Mouse (Mus musculus): ENCODE data around the gene Tubg1.
A peak's percentile ranks its signal among the peaks of the same experiment; 100 is the strongest.
"Not testable (repeated sequence)": the region's sequence is repeated elsewhere in the genome, so short reads cannot be mapped to it uniquely, and the experiment has no call there.

The Tubg1 gene

GRCm38 (mm10) chr11:101103011-101103410, 16.7 kb upstream of the Tubg1 start:
- no peak for DNase-seq

DNA sequence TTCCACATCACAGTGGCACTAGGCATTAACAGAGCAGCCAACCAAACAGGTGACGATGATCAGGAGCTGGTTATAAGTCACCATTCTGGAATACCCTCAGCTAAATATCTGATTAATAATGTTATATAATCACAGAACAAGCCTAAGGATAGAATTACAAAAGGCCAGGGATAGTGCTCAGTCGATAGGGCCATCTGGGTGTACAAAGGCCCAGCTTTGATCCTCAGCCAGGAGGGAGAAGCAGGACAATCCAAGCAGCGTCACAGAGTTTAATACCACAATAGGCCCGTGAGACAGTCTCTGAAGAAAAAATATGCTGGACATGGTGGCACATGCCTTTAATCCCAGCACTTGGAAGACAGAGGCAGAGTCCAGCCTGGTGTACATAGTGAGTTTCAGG, 10.4 kb upstream of the Tubg1 start:
- no peak for DNase-seq

DNA sequence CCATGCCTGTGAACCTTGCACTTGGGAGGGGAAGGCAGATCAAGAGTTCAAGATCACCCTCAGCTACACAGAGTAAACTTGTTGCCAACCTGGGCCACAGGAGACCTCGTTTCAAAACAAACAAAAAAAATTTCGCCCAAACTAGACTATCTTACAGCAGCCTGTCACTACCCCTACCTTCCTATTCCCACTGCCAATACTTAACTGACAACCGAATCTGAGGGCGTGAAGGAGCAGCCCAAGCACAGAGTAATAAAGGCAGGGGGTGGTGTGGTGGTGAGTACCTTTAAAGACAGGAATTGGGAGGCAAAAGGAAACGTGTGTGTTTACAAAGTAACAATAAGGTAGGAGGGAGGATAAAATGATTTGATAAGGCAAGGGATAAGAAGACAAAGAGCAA, 9.0 kb upstream of the Tubg1 start:
- no peak for DNase-seq

DNA sequence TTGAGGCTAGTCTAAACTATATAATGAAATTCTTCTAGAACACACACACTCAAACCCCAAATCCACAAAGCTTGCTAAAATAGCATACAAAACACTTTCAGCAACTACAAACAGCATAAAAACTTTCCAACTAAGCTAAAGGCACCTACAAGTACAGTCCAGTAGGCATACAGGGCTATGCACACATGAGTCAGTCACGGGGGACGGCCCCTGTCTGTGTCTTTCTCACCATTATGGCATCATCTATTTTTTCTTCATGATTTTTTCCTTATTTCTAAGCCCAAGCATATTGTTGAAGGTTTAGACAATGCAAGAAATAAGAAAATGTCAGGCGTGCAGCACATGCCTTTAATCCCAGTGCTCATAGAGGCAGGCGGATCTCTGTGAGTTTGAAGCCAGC, 8.6 kb upstream of the Tubg1 start:
- DNase-seq = no peak

GRCm38 (mm10) chr11:101112186-101112585, 7.6 kb upstream of the Tubg1 start:
- DNase-seq = no peak

DNA sequence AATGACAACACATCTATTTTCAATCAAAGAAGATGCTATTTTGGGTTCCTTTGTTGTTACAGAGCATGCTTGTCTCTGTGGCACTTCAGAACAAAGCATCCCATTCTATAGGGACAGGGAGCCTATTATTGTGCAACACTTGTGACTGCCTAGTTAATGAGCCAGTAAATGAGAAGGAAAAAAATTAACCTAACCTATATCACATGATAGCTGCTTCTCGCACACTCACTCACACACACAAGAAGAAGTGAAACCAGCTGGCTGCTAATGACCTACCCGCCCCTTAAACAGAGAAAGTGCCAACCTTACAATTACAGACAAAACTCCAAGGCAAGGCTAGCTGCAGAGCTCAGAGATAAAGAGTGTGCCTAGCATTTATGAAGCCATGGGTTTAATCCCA, 4.2 kb upstream of the Tubg1 start:
- no peak for DNase-seq

GRCm38 (mm10) chr11:101118105-101118504, 1.6 kb upstream of the Tubg1 start:
- no peak for DNase-seq

GRCm38 (mm10) chr11:101119131-101119760, 492 bp upstream of the Tubg1 start:
- peak; percentile 58 for DNase-seq

DNA sequence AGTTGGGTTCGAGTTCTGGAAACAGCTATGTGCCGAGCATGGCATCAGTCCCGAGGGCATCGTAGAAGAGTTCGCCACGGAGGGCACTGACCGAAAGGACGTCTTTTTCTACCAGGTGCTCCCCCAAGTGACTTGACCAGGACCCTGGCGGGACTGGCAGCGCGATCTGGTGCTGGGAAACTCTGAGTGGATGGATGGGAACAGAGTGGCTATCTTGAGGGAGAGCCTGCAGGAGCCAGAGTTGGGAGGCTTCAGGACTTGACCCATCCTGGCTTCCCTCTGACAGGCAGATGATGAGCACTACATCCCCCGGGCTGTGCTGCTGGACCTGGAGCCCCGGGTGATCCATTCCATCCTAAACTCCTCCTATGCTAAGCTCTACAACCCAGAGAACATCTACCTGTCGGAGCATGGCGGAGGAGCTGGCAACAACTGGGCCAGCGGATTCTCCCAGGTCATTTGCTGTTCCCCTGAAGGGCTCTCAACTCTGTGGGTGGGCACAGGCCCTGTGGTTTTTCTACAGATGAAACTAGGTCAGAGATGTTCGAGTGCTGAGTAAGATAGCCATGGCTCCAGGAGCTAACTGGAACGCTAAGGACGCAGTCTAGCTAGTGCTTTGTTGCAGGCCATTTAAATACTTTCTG, 929 bp downstream of the Tubg1 start:
- no peak for DNase-seq

DNA sequence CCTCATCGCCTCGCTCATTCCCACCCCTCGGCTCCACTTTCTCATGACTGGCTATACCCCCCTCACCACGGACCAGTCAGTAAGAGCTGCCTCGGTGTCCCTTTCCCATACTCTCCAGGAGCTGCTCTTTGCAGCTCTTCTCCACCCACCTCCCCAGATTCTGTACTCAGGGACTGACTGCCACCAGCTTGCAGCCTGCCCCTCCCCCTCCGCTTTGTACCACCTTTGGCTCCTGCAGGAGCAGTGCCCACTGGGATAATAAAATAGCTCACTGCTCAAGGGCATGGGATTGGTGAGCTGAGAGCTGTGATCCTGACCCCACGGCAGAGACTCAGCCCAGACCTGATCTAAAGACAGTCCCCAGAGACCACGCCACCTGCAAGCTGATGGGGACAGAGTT, 4.8 kb downstream of the Tubg1 start:
- DNase-seq = not testable (repeated sequence)

DNA sequence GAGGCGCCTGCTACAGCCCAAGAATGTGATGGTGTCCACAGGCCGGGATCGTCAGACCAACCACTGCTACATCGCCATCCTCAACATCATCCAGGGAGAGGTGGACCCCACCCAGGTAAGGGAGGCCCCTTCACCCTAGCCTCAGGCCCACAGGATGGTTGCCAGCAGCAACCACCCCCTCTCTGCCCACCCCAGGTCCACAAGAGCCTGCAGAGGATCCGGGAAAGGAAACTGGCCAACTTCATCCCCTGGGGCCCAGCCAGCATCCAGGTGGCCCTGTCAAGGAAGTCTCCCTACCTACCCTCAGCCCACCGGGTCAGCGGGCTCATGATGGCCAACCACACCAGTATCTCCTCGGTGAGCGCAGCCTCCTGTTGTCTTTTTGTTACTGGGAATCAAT, 5.3 kb downstream of the Tubg1 start:
- DNase-seq = not testable (repeated sequence)

GRCm38 (mm10) chr11:101127075-101127474, 7.3 kb downstream of the Tubg1 start:
- DNase-seq = no peak

- no peak for DNase-seq
These were observed 9.3 kb downstream of the Tubg1 start for GRCm38 (mm10) chr11:101128996-101129577.

DNA sequence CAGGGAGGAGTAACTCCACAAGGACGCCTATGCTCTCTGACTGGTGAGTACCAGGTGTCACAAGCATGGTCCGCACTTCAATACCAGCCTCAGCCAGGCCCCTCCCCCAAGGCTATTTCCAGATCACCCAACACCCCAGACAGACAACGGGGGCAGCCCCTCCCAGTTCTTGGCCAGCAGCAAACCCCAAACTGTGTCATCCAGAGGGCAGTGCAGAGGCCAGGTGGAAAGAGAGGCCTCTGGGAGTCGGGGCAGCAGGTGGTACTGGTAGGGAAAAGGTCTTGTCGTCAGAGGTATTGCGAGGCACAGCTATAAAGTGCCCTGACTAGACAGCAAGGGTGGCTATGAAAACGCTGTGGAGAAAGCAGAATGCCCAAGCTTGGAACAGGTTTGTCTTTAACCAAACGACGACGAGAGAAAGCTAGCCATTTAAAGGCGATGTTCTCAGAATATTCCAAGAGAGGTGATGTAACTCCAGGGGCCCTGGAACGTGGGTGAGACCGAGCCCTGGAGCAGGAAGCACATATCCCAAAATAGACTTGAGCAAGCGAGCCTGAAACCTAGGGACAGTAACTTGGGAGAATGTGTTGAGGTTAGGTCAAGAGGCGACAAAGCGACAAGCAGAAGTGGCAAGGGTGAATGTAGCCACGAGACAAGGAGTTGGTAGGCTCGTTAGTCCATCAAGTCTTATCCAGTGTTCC, 10.5 kb downstream of the Tubg1 start:
- DNase-seq = no peak

DNA sequence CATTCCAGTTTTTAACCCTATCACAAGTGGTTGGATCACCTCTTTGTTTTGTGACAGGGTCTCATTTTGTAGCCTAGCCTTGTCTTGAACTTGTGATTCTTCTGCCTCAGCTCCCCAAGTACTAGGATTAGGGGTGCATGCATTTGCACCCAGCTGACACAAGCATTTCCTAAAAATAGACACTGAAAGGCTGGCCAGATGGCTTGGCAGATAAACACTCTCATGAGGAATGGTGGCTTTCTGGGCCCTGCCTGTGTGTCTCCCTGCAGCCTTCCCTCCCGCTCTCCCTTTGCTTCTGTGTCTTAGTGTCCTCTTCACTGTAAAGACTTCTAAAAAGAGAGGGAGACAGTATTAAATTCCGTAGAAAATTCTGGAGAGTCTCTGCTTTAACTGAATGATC, 11.4 kb downstream of the Tubg1 start:
- no peak for DNase-seq

DNA sequence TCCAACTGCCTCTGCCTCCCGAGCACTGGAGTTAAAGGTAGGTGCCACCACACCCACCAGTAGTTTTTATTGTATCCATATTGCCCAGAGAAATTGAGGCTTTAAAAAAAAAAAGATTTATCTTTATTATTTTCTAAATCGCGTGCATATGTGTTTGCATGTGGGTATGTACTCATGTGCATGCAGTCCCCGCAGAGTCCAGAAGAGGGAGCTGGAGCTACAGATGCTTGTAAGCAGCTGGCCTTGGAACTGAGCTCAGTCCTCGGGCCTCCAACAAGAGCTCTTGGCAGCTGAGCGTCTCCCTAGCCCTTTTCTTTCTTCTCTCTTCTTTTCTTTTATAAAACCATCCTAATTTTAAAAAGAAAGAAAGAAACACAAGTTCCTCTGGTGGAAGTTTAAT, 12.0 kb downstream of the Tubg1 start:
- DNase-seq = peak; percentile 68

GRCm38 (mm10) chr11:101133037-101133436, 13.3 kb downstream of the Tubg1 start:
- no peak for DNase-seq

DNA sequence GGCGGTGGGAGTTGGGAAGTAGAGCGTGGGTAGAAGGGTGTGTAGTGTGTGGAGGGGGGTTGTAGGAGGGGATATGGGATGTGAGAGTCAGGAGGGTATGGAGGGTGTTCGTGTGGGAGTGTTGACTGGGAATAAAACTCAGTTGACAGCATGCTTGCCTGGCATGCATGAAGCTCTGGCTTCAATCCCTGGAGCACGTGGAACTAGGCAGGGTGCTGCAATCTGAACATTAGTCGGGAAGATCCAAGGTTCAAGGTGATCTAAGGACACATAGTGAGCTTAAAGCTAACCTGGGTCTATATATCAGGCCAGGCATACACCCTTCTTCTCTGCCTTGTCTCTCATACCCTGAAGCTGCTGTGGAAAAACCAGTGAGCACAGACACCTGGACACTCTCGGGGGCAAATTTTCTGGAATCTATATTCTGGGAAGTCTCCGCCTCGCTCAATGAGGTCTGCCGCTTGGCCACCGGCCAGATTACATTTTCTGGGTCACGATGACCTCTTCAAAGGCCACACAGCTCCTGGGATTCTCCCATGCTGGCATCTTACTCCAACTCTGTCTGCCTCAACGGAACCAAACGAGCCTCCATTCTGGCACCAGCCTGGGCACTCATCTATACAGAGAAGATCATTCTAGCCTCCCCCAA, 14.6 kb downstream of the Tubg1 start:
- DNase-seq = no peak

DNA sequence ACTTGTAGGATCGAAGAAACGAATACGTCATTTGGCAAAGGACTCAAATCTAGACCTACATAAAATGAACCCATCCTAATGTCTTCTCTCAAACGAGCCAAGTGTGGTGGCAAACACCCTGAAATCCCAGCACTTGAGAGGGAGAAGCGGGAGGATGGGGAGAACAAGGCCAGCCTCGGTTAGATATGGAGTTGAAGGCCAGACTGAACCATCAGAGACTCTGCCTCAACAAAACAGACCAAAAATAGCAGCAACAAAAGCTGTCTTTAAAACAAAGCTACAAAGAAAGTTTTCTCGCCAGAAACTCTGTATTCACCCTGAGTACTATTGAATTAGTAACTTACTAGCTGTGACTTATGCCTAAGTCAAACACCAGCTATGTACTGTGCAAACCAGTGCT, 17.3 kb downstream of the Tubg1 start:
- no peak for DNase-seq

- DNase-seq = no peak
These were observed 18.9 kb downstream of the Tubg1 start for GRCm38 (mm10) chr11:101138536-101139181.

- DNase-seq = no peak
These were observed 20.6 kb downstream of the Tubg1 start for GRCm38 (mm10) chr11:101140164-101140819.

GRCm38 (mm10) chr11:101141088-101141487, 21.4 kb downstream of the Tubg1 start:
- no peak for DNase-seq
